Mouse (Mus musculus) thymus, adult 2 months (tissue): Measurements from ENCODE around the gene Scap.

Experiments used
- CTCF ChIP-seq: fragments of 200-500 bp; IDR thresholded peaks from 2 replicates; pipeline ENCODE4 v1.5.1; 2012; ENCODE audit warnings: mild to moderate bottlenecking, control low read depth, low read length, moderate library complexity, borderline replicate concordance; ENCODE audit not compliant: control insufficient read depth, poor library complexity, insufficient read depth; ENCODE audit errors: extremely low read depth
- POLR2A ChIP-seq: fragments of 200-500 bp; IDR thresholded peaks from 2 replicates; pipeline ENCODE4 v1.6.1; 2012; ENCODE audit warnings: mild to moderate bottlenecking, low read length, control low read depth, moderate library complexity; ENCODE audit not compliant: control insufficient read depth, poor library complexity, insufficient read depth; ENCODE audit errors: extremely low read depth

DNA sequence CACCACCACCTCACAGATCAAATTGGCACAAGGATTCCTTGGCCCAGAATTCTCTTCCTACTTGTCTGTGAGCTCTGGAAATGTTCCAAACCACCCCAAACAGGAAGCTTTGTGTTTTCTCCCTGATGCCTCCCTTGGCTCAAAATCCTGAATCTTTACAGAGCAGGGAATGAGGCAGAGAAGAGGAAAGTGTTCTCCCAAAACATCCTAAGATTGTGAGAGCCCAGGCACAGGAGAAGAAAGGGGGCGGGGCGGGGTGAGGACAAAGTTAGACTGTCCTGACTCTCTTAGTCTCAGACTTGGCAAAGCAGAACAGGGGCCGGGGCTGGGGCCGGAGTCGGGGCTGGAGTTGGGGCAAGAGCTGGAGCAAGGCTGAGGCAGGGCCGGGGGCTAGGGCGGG is 79.8 kb downstream of the Scap start:
- no peak for TF ChIP-seq CTCF
- no peak for TF ChIP-seq POLR2A
